Mouse (Mus musculus): ENCODE data around the gene Myom1. TPM values are rescaled to one million over a fixed set of nuclear protein-coding genes. Genes with fewer than 3 reads are reported as not detected.

Gene Myom1
- total RNA-seq, 2 experiments from 2014 or later, result 1.5 to 1.7 TPM

DNA sequence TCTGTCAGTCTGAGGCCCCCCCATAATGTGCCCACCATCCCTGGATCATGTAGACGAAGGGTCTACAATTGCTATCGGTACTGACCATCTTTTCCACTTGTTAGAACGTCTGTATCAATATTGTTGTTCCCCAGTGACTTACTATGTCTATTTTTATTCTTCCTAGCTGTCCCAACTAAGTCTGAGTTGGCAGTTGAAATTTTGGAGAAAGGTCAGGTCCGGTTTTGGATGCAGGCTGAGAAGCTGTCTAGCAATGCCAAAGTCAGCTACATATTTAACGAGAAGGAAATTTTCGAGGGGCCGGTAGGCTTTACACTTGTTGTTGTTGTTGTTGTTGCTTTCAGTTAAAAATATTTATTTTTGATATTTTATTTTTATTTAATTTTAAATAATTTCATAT, 102.9 kb downstream of the Myom1 start:
- DNase-seq, result no peak

DNA sequence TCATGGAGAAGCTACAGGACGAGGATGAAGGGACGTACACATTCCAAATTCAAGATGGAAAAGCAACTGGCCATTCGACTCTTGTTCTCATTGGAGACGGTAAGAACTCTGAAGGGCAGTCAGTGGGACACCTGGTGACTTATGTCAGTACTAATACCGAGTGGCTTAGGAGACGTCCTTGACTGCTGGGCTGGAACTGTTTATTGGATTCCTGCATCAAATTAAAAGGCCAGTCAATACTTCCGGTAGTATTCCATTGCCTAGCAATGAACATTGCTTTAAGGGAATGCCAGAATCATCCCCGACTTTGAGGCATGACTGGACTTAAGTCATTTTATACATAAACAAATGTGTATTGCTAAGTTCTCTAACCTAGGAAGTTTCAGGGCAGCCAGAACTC, 103.8 kb downstream of the Myom1 start:
- DNase-seq, result no peak

DNA sequence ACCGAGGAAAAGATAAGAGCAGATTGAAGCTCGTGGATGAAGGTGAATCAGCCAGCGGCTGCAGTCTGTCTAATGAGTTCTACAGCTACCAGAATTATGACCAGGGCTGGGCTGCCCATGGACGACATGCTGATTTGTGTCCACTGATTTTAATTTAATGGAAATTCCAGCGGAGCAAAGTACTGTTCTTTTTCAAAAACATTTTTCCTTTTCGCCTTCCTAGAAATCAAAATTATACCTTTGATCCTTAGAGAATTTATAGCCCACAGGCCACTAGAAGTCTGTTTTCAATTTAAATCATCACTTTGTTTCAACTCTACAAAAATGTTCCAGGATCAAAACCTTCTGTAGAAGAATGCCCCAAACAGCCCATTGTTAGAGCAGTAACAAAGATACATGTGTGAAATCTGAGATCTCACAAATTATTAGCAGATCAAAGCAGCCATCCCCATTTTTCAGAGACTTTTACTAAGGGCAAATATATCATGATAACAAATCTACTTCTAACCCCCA, 108.4 kb downstream of the Myom1 start:
- DNase-seq, result no peak

DNA sequence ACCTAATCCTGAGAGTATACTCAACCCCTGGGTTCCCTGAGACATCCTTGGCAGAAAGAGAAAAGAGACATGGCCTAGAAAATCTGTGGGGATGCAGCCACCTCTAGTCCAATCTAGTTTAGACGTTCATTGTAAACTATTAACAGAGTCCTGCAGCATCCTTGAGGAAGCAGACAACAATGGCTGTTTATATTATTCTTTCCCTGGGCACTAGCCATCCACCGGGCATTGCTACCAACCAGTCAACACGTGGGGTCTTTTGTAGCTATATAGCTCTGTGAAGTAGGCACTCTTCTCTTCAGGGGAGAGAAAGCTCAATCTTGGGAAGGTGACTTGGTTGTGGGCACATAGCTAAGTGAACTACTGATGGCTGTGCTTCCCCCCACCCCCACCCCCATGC, 110.3 kb downstream of the Myom1 start:
- no peak for DNase-seq

DNA sequence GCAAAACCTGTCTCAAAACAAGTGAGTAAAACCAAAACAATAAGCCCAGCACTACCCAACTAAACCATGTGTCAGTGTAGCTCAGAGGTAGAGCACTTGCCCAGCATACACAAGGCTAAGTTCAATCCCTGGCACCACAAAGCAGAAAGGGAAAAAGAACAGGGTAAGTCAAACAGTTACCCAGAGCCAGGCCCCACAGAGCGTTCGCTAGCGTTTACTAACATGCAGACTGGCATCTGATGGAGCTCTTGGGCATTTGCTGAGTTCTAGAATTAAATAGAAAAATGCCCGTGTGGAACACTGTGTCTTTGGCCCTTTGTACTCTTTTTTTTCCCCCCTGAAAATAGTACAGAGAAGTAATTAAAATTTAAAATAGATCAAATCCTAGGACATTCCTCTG, 111.8 kb downstream of the Myom1 start:
- no peak for DNase-seq

DNA sequence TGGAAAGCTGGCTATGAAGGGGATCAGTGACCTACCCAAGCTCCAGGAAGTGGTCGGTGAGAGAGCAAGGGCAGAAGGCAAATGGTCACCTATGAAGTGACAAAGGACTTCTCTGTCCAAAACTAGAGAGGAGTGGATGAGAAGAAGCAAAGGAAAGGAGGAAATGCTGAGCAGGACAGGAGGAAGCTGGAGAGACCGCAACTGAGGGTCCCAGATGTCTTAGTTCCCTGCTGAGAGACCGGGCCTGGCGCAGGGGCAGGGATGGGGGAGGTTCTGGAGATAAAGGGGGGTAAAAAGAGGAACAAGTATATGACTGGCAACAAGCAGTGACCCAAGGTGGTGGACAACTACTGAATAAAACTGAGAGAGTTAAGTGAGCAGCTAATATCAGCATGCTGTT, 115.5 kb downstream of the Myom1 start:
- no peak for DNase-seq

DNA sequence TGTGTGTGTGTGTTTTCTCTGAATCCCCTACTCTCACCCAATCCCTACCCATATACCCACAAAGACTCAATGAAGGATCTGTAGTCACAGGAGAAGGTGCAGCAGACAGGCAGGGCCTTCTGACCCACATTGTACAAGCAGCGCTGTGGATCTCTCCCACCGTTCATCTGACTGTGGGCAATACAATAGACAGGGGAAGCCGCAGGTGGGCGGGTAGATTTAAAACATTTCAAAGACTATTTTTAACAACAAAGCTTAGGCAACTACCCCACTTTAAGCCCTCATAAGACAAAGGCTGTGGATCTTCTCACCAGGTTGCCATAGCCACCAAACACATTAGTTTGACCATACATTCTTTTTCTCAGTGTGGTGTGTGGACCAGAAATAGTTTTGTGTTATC, 116.2 kb downstream of the Myom1 start:
- no peak for DNase-seq

DNA sequence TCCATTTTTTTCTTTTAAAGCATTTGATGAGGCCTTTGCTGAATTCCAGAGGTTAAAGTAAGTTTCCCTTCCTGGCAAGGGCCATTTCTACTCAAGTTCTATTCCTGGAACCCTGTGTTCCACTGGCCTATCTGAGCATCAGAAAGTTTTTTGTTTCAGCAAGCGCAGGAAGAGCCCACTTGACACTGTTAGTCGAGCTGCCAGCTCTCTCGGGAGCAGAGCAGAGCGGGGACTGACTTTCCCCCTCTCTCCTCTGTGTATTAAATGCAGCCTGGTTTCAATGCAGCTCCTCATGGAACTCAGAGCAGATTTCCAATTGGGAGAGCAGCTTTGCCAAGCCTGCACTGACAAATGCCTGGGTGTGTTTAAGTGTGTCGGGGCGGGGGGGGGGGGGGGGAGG, 118.2 kb downstream of the Myom1 start:
- no peak for DNase-seq

DNA sequence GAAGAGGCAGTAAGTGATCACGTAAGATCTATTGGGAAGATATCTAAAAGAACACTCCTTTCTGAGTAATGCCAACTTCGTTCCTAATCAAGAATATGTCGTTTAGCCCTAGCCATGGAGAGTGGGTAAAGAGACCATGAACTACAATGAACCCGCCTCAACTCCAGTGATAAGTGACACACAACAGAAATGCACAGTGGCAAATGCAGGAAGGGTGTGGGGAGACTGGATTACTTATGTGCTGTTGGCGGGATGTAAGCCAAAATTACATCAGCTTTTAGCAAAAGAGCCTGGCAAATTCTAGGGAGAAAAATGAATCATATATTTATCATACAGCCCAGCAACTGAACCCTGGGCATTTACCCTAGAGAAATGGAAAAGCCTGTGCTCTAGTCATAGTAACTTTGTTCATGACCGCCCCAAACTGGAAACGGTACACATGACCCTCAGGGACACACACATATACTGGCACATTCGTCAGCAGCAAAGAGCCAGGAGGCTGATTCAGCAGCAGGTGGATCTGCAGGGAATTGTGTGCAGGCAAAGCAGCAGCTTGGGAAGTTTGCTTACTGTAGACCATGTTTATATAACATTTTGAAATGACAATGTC, 121.7 kb downstream of the Myom1 start:
- DNase-seq, result peak in 1 of 2 experiments; percentile 16

DNA sequence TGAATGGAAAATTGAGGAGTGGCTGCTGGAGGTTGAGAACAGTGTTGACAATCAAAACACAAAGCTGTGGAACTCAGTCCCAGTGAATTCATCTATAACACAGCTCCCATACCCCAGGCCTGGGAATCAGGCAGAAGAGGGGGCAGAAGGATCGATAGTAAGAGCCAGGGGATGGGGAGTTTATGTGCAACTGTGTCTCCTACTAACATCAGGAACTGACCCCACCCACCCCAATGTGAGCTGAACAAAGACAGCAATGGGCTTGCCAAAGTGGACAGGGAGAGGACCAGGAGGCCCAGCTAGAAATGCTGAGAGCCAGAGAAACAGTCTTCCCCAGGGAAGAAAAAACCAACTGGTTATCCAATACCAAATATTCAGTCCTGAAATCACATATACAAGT, 122.2 kb downstream of the Myom1 start:
- no peak for DNase-seq

DNA sequence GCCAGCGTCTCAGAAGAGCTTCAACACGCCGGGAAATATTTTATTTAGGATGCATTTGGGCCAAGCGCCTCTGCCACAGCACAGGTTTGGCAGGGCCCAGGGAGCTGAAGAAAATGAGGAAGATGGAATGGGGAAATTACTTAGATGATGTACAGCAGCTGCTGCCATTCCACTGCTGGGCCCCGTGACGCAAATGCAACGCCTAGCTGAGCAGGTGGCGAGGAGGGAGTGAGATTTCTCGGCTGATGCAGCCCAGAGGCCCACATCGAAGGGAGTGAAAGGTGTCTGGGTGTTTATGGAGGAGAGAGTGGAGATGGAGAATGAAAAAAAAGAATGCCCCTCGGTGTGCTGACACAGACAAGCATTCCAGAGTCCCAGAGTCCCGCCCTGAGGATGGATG, 123.1 kb downstream of the Myom1 start:
- no peak for DNase-seq

DNA sequence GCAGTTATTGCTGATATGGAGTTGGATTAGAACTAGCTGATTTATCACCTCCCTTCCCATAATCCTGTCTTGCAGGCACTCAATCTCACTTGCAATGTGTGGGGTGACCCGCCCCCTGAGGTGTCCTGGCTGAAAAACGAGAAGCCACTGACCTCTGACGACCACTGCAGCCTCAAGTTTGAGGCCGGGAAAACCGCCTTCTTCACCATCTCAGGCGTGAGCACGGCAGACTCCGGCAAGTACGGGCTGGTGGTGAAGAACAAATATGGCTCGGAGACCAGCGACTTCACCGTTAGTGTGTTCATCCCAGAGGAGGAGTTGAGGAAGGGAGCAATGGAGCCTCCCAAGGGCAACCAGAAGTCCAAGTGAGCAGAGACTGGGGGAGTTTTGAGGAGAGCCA, 123.6 kb downstream of the Myom1 start:
- DNase-seq, result no peak

DNA sequence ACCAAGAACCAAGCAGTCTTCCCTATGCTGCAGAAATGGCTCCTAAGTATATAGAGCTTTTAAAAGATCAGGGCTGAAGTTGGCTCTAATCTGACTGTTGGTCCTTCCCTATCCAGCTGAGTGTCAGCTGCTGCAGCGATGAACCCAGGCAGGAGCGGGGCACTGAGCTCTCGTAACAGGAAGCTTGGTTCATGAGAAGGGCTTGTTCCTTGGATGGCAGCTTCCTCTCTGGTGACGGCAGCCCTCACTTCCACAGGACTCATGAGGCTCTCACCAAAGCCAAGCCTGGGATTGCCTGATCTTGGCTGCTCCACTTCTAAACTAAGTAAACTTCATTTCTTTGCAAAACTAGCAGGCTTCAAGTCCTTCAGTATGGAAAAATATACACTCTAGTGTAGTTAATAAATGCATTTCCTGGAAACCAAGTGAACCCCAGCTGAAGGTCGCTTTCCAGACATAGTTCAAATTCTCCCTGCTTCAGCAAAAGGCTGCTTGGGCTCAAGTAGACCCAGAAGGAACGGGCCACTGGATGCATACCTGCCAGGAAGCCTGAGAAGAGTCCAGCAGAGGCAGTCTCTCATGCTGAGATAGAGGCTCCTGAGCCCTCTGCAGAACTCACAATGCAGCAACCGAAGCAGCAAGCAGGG, 125.2 kb downstream of the Myom1 start:
- DNase-seq, result no peak

DNA sequence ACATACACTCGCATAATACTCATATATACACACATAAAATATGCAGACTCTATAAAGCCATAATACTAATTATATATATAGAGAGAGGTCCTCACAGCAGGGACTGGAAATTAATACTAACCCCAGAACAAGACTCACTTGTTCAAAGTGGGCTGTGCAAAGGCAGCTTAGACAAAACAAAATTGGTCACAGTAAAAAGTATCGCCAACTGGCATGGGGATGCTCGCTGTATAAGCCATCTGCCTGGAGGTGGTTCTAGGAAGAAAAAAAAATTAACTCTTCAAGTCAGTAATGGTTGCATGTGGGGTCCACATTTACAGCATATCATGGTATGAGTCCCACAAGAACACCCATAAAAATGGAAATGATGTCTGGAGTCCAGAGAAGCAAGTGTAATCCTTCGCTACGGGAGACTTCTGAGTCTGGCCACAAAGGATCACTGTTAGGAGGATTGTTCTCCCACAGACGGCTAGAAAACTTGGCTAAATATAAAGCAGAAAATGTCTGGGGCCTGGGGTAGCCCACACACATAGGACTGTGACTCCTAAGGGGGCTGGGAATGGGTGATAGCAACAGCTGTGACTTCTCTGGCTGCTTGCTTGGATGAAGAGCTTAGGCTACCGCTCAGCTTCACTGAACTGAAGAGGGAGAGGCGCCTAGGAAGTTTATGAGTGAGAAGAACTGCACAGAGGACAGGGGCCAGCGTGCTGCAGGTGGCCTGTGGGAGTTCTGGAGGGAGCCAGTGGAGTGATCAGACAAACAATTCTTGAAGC, 127.2 kb downstream of the Myom1 start:
- DNase-seq, result peak in 1 of 2 experiments; percentile 21

DNA sequence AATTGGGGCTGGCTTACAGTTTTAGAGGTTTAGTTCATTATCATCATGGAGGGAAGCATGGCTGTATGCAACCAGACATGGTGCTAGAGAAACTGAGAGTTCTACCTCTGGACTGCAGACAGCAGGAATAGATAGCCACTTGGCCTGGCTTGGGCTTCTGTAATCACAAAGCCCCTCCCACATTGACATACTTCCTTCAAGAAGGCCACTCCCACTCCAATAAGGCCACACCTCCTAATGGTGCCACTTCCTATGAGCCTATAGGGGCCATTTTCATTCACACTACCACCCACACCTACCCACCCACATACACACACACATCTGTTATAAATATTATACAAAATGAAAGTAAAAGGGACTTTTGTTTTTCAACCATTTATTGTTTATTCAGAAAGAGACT, 129.8 kb downstream of the Myom1 start:
- DNase-seq, result no peak

DNA sequence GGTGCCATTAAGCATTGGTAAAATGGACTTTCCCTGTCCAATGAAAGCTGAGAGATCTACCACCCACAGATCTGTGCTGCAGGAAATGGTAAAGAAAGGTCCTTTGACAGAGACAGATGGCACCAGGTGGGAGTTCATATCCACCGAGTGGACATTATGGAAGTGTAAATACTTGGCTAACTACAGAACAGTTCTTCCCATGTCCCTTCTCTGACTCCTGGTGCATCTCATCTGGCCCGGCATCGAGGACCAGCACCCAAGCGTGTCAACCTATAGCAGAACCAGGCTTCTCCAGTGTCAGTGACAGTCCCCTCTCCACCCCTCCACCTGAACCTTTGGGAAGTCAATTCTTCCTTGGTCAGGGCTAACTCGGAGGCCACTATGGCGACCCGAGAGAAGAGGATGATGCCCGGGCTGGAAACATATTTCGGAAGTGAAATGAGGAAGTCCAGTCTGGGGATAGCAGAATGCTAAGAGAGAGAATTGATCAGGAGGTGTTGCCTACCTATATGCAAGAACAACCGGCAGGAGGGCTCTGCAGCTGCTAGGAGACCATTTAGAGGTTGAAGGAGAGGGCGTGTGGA, 130.5 kb downstream of the Myom1 start:
- no peak for DNase-seq

DNA sequence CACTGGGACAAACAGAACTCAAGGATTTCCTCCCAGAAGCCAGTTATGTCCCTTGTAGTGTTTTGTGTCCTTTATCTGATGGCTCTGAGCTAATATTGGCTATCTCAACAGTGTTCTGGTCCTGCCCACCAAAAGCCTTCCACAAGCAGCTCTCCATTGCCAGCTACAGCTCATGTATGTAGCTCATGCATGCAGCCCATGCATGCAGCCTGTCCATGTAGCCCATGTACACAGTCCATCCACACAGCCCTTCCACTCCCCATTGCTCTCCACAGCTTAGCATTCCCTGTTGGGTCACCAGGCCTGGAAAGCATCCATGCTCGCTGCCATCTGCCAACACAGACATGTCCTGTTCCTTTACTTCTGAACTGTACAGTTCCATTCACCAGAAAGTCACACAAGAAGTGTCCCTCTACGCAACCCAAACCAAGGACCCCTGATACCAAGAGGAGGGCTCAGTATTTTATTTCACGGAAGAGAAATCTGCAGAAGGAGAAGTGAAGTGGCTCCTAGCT, 132.1 kb downstream of the Myom1 start:
- no peak for DNase-seq

DNA sequence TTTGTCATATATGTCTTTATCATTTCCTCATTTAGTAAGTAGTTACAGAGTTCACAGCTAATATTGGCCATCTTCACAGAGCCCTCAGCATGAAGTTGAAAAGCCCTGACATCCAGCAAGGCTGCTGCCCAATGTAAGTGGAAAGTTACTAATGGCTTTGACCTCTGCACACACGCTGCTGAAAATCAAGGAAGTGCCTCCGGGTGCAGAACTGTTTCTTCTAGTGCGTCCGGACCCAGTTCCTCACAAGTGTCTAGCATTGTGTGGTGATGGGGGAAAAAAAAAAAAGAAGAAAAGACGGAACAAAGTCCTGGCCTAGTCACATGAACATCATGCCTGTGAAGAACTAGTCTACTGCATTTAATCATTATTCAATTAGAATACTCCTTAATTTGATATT, 132.7 kb downstream of the Myom1 start:
- no peak for DNase-seq

DNA sequence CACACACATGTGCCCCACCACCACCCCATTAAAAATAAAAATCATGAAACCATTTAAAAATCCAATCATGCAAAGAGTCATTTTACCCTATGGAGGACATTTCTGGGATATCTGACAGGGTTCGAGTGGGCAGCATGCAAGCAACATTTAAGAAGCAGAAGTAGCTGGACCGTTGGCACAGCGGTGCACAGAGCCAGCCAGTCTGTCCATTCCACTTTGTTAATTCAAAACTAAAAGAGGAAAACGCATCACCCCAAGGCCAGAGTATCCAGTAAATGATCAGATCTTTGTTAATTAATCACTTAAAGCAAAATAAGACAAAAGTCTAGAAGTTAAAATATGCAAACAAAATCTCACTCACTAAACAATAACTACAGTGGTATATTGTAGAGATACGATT, 133.4 kb downstream of the Myom1 start:
- no peak for DNase-seq

DNA sequence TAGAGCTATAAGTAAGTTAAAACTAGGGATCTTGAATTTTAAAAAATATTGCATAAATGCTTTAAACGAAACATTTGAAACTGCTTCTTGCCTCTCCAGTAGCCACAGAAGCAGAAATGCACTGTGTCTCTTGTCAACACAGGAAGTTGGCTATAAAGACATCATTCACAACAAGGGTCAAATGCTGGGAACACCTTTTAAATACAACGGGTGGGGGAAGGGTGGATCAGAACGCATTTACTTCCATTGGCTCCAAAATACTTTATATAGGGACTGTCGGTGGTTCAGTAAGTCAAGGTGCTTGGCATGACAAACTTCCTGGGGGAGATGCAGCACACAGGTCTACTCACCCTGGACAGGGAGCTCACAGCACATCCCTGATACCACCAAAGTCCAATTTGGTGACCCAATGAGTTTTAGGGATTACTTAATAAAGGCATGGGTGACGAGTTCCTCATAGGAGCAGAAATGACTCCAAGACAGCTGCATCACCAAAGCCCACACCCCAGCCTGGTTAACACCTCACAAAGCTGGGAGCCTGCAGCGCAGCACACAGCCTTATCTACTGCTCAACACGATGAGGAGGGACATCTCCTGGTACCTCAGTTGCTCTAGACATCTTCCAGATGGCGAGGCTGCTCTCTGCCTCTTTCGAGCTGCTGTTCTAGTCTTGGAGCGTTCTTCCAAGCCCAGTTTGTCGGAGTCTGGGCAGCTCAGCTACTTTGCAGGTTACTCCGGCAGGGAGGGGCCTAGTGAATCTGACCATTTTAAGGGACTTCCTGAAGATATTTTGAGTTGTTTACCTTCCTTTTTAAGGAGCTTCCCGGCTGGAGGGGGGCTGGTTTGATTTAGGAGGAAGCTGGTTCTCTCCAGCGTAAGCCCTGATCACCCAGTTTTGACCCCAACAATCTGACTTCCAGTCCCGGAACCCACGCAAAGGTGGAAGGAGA, 134.2 kb downstream of the Myom1 start:
- DNase-seq, result no peak

DNA sequence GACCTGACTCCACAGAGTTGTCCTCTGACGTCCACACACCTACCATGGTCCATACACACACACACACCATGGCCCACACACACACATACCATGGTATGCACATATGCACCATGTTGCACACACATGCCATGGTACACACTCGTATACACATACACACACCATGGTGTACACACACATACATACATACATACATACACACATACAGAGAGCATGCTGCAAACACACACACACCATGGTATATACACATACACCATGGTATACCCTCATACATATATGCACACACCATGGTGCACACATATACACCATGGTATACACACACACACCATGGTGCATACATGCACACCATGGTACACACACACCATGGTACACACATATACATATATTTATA, 134.9 kb downstream of the Myom1 start:
- DNase-seq, result no peak

DNA sequence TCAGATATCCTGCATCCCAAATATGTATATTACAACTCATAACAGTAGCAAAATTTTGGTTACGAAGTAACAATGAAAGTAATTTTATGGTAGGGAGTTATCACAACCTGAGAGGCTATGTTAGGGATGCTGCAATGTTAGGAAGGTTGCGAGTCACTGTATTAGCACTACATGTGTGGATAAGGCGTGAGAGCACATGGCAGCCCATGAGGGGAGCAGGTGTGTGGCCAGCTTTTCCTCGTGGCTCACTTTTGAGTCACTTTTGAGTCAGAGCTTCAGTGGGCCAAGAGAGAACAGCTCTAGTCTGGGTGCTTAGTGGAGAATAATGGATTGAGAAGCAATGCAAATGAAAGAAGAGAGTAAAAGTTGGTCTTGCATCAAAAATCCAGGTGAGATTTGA, 139.6 kb downstream of the Myom1 start:
- DNase-seq, result no peak

All from layer of hippocampus, postnatal 36 days (tissue).